Mouse (Mus musculus) liver, adult 2 months (tissue): ENCODE data around the gene Cdc34. TPM values are rescaled to one million over a fixed set of nuclear protein-coding genes. Genes with fewer than 3 reads are reported as not detected.

Experiments
- DNase-seq: peaks from one replicate; pipeline ENCODE4 v3.0.0-alpha.2; 2011; ENCODE audit warnings: low read depth, low spot score; ENCODE audit errors: extremely low read depth
- H3K27ac ChIP-seq: fragments of 200-500 bp; replicated peaks from 2 replicates; pipeline ENCODE4 v1.5.1; 2012; ENCODE audit warnings: low read depth, mild to moderate bottlenecking, control low read depth, inconsistent platforms, low read length; ENCODE audit not compliant: insufficient read depth
- H3K27me3 ChIP-seq: fragments of 200-500 bp; 2 replicates; pipeline ENCODE4 v1.6.1; 2012; ENCODE audit warnings: mild to moderate bottlenecking, moderate library complexity, low read length, inconsistent platforms; ENCODE audit not compliant: control insufficient read depth, insufficient read depth
- H3K36me3 ChIP-seq: fragments of 200-500 bp; 2 replicates; pipeline ENCODE4 v1.6.1; 2012; ENCODE audit warnings: low read length, inconsistent platforms; ENCODE audit not compliant: control insufficient read depth, insufficient read depth
- H3K4me1 ChIP-seq: fragments of 200-500 bp; 2 replicates; pipeline ENCODE4 v1.6.1; 2011; ENCODE audit warnings: low read length; ENCODE audit not compliant: control insufficient read depth, insufficient read depth
- H3K4me3 ChIP-seq: fragments of 200-500 bp; 2 replicates; pipeline ENCODE4 v1.5.1; 2011; ENCODE audit warnings: low read depth, mild to moderate bottlenecking, control low read depth, low read length, moderate library complexity; ENCODE audit not compliant: insufficient read depth
- H3K79me2 ChIP-seq: fragments of 200-500 bp; 2 replicates; pipeline ENCODE4 v1.6.1; 2012; ENCODE audit warnings: inconsistent platforms, mild to moderate bottlenecking, low read length, moderate library complexity; ENCODE audit not compliant: control insufficient read depth, insufficient read depth
- H3K9ac ChIP-seq: fragments of 200-500 bp; 2 replicates; pipeline ENCODE4 v1.6.1; 2012; ENCODE audit warnings: low read depth, mild to moderate bottlenecking, control low read depth, inconsistent platforms, low read length
- CTCF ChIP-seq: fragments of 200-500 bp; IDR thresholded peaks from 2 replicates; pipeline ENCODE4 v1.5.1; 2011; ENCODE audit warnings: low read depth, low read length, control low read depth
- POLR2A ChIP-seq: fragments of 200-500 bp; IDR thresholded peaks from 2 replicates; pipeline ENCODE4 v1.6.1; 2011; ENCODE audit warnings: low read length, control low read depth; ENCODE audit not compliant: insufficient read depth; ENCODE audit errors: extremely low read depth
- WGBS: fragments of 180-500 bp; shearing (Covaris S2); methylation state at CpG from one replicate; pipeline ENCODE4 v1.1.7; 2018; 5-methylcytosine and 5-hydroxymethylcytosine counted together
- polyA plus RNA-seq: library from polyadenylated mRNA; depleted of rRNA; stranded (reverse); fragments of >200 nt; gene quantifications from 2 replicates; pipeline ENCODE4 v1.2.3, GENCODE M21; 2012
- total RNA-seq: library from RNA; depleted of rRNA; stranded (reverse); fragments of >200 nt; gene quantifications from 2 replicates; pipeline ENCODE4 v1.2.3, GENCODE M21; 2014

The Cdc34 gene
- total and polyA plus RNA-seq, 2 experiments, result 82.1 to 215 TPM

DNA sequence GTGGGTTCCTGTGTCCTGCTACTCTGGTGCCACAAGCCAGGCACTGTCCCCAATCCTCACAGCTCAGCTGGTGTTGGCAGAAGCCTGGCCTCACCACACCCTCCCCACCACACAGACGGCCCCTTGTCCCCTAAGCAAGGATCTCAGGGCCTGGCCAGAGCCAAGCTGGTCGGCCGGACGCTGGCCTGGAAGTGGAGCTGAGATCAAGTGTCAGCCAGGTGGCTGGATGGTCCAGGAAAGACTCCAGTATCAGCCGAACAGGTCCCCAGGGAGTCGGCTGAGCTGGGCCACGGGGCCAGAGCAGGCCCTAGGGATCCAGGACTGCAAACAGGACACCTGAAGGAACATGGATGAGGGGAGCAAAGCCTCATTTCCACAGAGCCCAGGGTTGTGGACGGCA, 36.3 kb upstream of the Cdc34 start, which contains the start of gene Odf3l2:
Gene Odf3l2, minus strand, starts transcription at position 28 of the 400 bp plus-strand sequence.
- no peaks in the 10 kb centered on the region for H3K79me2 ChIP-seq
- H3K9ac ChIP-seq, result no peak within 1 kb of the TSS
- 81% methylated on average over 8 of the region's 8 CpGs for WGBS
- no peaks in the 10 kb centered on the region for H3K27me3 ChIP-seq
- no peaks in the 10 kb centered on the region for H3K4me1 ChIP-seq
- DNase-seq, result no peak
- no peak within 1 kb of the TSS for H3K4me3 ChIP-seq
- TF ChIP-seq CTCF (no peak), POLR2A (no peak)
- no peak within 1 kb of the TSS for H3K27ac ChIP-seq
- H3K36me3 ChIP-seq, result no peaks in the 10 kb centered on the region

DNA sequence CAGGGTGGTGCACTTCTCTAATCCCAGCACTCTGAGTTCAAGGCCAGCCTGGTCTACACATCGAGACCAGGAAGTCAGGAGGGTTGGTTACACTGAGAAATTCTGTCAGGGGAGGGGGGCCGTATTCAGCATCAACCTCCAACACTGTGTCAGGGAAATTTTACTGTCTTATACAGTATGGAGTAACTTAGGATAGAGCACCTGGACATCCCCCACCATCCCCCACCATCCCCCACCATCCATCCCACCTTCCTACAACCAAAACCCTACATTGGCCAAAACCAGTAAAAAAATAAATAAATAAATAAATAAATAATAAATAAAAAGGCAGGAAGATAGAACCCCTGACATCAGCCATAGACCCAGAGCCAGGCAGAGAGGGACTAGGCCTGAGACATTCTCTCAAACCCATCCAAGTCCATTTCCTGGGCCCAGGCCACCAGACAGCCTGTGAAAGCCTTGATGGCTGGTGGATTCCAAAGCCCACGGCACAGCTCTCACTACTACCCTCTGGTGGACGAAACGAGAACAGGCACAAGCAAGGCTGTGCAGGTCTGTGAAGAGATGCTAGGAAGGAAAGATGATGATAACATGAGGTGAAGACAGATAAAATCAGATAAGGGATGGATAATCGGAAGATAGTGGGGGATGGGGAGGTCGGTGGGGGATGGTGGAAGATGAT, 32.8 kb upstream of the Cdc34 start:
- H3K27me3 ChIP-seq, result no peaks in the 10 kb centered on the region
- no peak overlapping the region for H3K4me3 ChIP-seq
- no peaks in the 10 kb centered on the region for H3K4me1 ChIP-seq
- no peaks in the 10 kb centered on the region for H3K36me3 ChIP-seq
- H3K27ac ChIP-seq, result no peak overlapping the region
- no peaks in the 10 kb centered on the region for H3K79me2 ChIP-seq
- H3K9ac ChIP-seq, result no peak overlapping the region
- peak; percentile 41 for DNase-seq
- TF ChIP-seq POLR2A, result no peak
- peak; percentile 93 for TF ChIP-seq CTCF
- 25% methylated on average over 7 of the region's 7 CpGs for WGBS

DNA sequence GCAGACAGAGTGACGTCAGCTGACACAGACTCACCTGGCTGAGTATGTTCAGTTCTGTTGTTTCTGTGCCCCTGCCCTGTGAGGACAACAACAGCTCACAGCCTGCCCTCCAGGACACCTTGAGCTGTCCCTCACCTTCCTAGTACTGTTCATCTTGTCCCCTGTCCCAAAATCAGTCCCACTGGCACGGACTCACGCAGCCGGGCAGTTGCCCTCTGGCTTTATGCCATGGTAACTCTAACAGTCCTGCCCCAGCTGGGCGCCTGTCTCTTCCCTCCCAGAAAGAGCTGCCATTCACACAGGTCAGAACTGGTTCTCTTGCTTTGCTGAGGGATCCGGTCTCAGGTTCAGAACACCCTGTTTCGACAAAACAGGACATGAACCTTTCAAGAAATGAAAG, 29.2 kb upstream of the Cdc34 start:
- no peak overlapping the region for H3K9ac ChIP-seq
- WGBS, result 76% methylated on average over 7 of the region's 7 CpGs
- no peaks in the 10 kb centered on the region for H3K79me2 ChIP-seq
- H3K27ac ChIP-seq, result no peak overlapping the region
- no peaks in the 10 kb centered on the region for H3K27me3 ChIP-seq
- H3K4me1 ChIP-seq, result no peaks in the 10 kb centered on the region
- no peak overlapping the region for H3K4me3 ChIP-seq
- TF ChIP-seq CTCF (no peak), POLR2A (no peak)
- H3K36me3 ChIP-seq, result no peaks in the 10 kb centered on the region
- no peak for DNase-seq

DNA sequence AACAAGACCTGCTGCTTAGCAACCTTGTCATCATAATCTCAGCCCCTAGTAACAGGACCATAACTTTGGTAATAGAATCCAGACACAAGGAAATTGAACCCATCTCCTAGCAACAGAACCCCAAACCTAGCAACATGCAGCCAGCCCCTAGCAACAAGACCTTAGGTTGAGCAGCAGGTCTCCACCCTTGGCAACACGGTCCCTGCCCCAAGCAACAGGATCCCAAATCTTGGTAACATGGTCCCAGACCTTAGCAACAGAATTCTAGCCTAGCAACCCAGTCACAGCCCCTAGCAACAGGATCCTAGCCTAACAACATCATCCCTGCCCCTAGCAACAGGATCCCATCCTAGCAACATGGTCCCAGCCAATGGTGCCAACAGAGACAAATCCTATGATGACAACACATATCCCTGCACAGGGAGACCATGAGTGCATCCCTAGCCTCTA, 27.0 kb upstream of the Cdc34 start:
- H3K4me1 ChIP-seq, result no peaks in the 10 kb centered on the region
- H3K9ac ChIP-seq, result no peak overlapping the region
- H3K4me3 ChIP-seq, result no peak overlapping the region
- H3K27ac ChIP-seq, result no peak overlapping the region
- TF ChIP-seq CTCF (no peak), POLR2A (no peak)
- no peaks in the 10 kb centered on the region for H3K79me2 ChIP-seq
- no peak for DNase-seq
- H3K27me3 ChIP-seq, result no peaks in the 10 kb centered on the region
- H3K36me3 ChIP-seq, result no peaks in the 10 kb centered on the region
- WGBS, result 57% methylated on average over 1 of the region's 1 CpGs

DNA sequence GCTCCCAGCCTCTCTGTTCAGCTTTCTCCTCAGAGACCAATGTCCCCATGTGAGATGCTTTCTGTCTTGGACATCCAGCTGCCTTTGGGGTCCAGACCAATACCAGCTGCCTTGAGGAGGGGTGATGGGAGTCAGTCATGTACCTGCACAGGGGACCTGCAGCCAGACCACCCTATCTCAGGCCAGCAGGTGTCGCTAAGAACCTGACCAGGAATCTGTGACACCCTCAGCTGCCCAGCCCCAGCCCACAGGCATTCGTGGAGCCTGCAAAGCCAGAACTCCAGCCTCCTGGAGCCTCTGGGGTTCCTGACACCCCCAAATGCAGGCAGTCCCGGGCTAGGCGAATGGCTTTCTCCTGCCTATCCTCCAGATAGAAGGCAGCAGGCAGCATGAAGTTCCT, 23.2 kb upstream of the Cdc34 start:
- Histone ChIP-seq H3K4me3 (no peak overlapping the region), H3K4me1 (no peaks in the 10 kb centered on the region), H3K27ac (no peak overlapping the region), H3K36me3 (no peaks in the 10 kb centered on the region), H3K79me2 (no peaks in the 10 kb centered on the region), H3K9ac (no peak overlapping the region), H3K27me3 (no peaks in the 10 kb centered on the region)
- WGBS, result 54% methylated on average over 4 of the region's 4 CpGs
- TF ChIP-seq POLR2A (no peak), CTCF (peak; percentile 19; the same call in 1 of the 2 replicates)
- DNase-seq, result no peak

DNA sequence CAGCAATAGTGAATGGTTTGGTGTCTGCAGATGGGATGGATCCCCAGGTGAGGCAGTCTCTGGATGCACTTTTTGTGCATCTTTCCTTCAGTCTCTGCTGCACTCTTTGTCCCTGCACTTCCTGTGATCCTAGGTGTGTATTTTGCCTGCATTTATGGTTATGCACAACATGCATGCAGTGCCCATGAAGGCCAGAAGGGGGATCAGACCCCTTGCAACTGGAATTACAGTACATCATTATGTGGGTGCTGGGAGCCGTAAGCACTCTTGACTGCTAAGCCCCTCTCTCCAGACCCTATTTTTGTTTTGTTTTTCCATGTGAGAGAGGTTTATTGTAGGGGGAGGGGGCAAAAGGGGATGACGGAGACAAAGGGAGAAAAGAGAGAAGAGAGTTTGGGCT, 21.7 kb upstream of the Cdc34 start:
- Histone ChIP-seq H3K36me3 (no peaks in the 10 kb centered on the region), H3K4me3 (no peak overlapping the region), H3K4me1 (no peaks in the 10 kb centered on the region), H3K79me2 (no peaks in the 10 kb centered on the region), H3K27me3 (no peaks in the 10 kb centered on the region), H3K27ac (no peak overlapping the region), H3K9ac (no peak overlapping the region)
- DNase-seq, result no peak
- WGBS, result 87% methylated on average over 2 of the region's 2 CpGs
- no peak for TF ChIP-seq POLR2A
- no peak; the same call in 1 of the 2 replicates for TF ChIP-seq CTCF
